Mouse (Mus musculus): Measurements from ENCODE around the gene Twnk. TPM values are rescaled to one million over a fixed set of nuclear protein-coding genes. Genes with fewer than 3 reads are reported as not detected.
A peak's percentile ranks its signal among the peaks of the same experiment; 100 is the strongest.
"Not testable (repeated sequence)": the region's sequence is repeated elsewhere in the genome, so short reads cannot be mapped to it uniquely, and the experiment has no call there.

Gene Twnk
- polyA plus RNA-seq, 1 experiment from 2014 or later, result 7.9 TPM

GRCm38 (mm10) chr19:45030746-45031693, 25.6 kb downstream of the Twnk start:
- Histone ChIP-seq H3K4me3 (ENCODE audit: low read depth, low read length) (no peak overlapping the region; the same call in 1 of the 2 replicates), H3K4me1 (replicated peaks; ENCODE audit: control insufficient read depth, insufficient read depth) (peaks cover 10% of the 10 kb centered on the region), H3K27ac (replicated peaks) (peak overlapping the region; percentile 78), H3K36me3 (ENCODE audit: control insufficient read depth, insufficient read depth, low read length) (peaks cover 11% of the 10 kb centered on the region), H3K4me2 (replicated peaks; ENCODE audit: low read depth) (peak overlapping the region; percentile 48), H3K9me3 (ENCODE audit: control insufficient read depth, low read length) (no peaks in the 10 kb centered on the region), H3K9ac (ENCODE audit: low read length) (0 out of 2 replicates have a peak overlapping the region, but pooled peaks have one; percentile 13), H3K27me3 (ENCODE audit: control insufficient read depth, insufficient read depth, low read length) (no peaks in the 10 kb centered on the region)
- WGBS, result 37% methylated on average over 20 of the region's 20 CpGs
- ATAC-seq (ENCODE audit: low FRiP score, low TSS enrichment) (peak; percentile 24; the same call in 1 of the 2 replicates), DNase-seq (ENCODE audit: low spot score) (peak; percentile 80)
- TF ChIP-seq EP300 (optimal IDR thresholded peaks at IDR 0.05) (no peak), CTCF (IDR thresholded peaks at IDR 0.05; ENCODE audit: low read depth) (peak; percentile 95)

GRCm38 (mm10) chr19:45031780-45032179, 26.3 kb downstream of the Twnk start:
- 0 out of 2 replicates have a peak overlapping the region, but pooled peaks have one; percentile 13 for H3K9ac ChIP-seq (ENCODE audit: low read length)
- peak; percentile 89 for DNase-seq (ENCODE audit: low spot score)
- no peak overlapping the region for H3K4me3 ChIP-seq (ENCODE audit: low read depth, low read length)
- H3K4me1 ChIP-seq (replicated peaks; ENCODE audit: control insufficient read depth, insufficient read depth), result peaks cover 10% of the 10 kb centered on the region
- H3K27me3 ChIP-seq (ENCODE audit: control insufficient read depth, insufficient read depth, low read length), result no peaks in the 10 kb centered on the region
- 0 out of 2 replicates have a peak overlapping the region, but pooled peaks have one; percentile 20 for H3K4me2 ChIP-seq (replicated peaks; ENCODE audit: low read depth)
- peak; percentile 85 for ATAC-seq (ENCODE audit: low FRiP score, low TSS enrichment)
- peaks cover 5% of the 10 kb centered on the region for H3K36me3 ChIP-seq (ENCODE audit: control insufficient read depth, insufficient read depth, low read length)
- no peaks in the 10 kb centered on the region for H3K9me3 ChIP-seq (ENCODE audit: control insufficient read depth, low read length)
- WGBS, result 5% methylated on average over 4 of the region's 4 CpGs
- peak overlapping the region; percentile 78 for H3K27ac ChIP-seq (replicated peaks)
- peak; percentile 90 for TF ChIP-seq CTCF (IDR thresholded peaks at IDR 0.05; ENCODE audit: low read depth)
- no peak for TF ChIP-seq EP300 (optimal IDR thresholded peaks at IDR 0.05)

- H3K4me2 ChIP-seq (replicated peaks; ENCODE audit: low read depth), result no peak overlapping the region
- H3K27me3 ChIP-seq (ENCODE audit: control insufficient read depth, insufficient read depth, low read length), result no peaks in the 10 kb centered on the region
- WGBS, result 53% methylated on average over 17 of the region's 17 CpGs
- TF ChIP-seq EP300 (optimal IDR thresholded peaks at IDR 0.05), result no peak
- TF ChIP-seq CTCF (IDR thresholded peaks at IDR 0.05; ENCODE audit: low read depth), result peak; percentile 72
- no peaks in the 10 kb centered on the region for H3K36me3 ChIP-seq (ENCODE audit: control insufficient read depth, insufficient read depth, low read length)
- H3K27ac ChIP-seq (replicated peaks), result no peak overlapping the region
- no peaks in the 10 kb centered on the region for H3K9me3 ChIP-seq (ENCODE audit: control insufficient read depth, low read length)
- H3K9ac ChIP-seq (ENCODE audit: low read length), result no peak overlapping the region
- ATAC-seq (ENCODE audit: low FRiP score, low TSS enrichment), result peak; percentile 24; the same call in 1 of the 2 replicates
- H3K4me3 ChIP-seq (ENCODE audit: low read depth, low read length), result no peak overlapping the region
- peak; percentile 48 for DNase-seq (ENCODE audit: low spot score)
- peaks cover 10% of the 10 kb centered on the region for H3K4me1 ChIP-seq (replicated peaks; ENCODE audit: control insufficient read depth, insufficient read depth)
Observed at GRCm38 (mm10) chr19:45032570-45033332, 27.3 kb downstream of the Twnk start.

- TF ChIP-seq CTCF (IDR thresholded peaks at IDR 0.05; ENCODE audit: low read depth), result peak; percentile 79
- no peak for TF ChIP-seq EP300 (optimal IDR thresholded peaks at IDR 0.05)
- DNase-seq (ENCODE audit: low spot score) (peak; percentile 78), ATAC-seq (ENCODE audit: low FRiP score, low TSS enrichment) (peak; percentile 14; the same call in 1 of the 2 replicates)
- H3K4me3 ChIP-seq (ENCODE audit: low read depth, low read length), result no peak overlapping the region
- H3K27ac ChIP-seq (replicated peaks), result no peak overlapping the region
- no peaks in the 10 kb centered on the region for H3K9me3 ChIP-seq (ENCODE audit: control insufficient read depth, low read length)
- no peak overlapping the region for H3K4me2 ChIP-seq (replicated peaks; ENCODE audit: low read depth)
- no peaks in the 10 kb centered on the region for H3K27me3 ChIP-seq (ENCODE audit: control insufficient read depth, insufficient read depth, low read length)
- H3K4me1 ChIP-seq (replicated peaks; ENCODE audit: control insufficient read depth, insufficient read depth), result no peaks in the 10 kb centered on the region; the same call in 1 of the 2 replicates
- H3K9ac ChIP-seq (ENCODE audit: low read length), result no peak overlapping the region
- no peaks in the 10 kb centered on the region for H3K36me3 ChIP-seq (ENCODE audit: control insufficient read depth, insufficient read depth, low read length)
- WGBS, result 36% methylated on average over 16 of the region's 16 CpGs
Observed at GRCm38 (mm10) chr19:45036867-45037266, 31.4 kb downstream of the Twnk start.

- not testable (repeated sequence) for H3K4me2 ChIP-seq (replicated peaks; ENCODE audit: low read depth); H3K4me1 ChIP-seq (replicated peaks; ENCODE audit: control insufficient read depth, insufficient read depth); ATAC-seq (ENCODE audit: low FRiP score, low TSS enrichment); H3K27ac ChIP-seq (replicated peaks); H3K27me3 ChIP-seq (ENCODE audit: control insufficient read depth, insufficient read depth, low read length); H3K36me3 ChIP-seq (ENCODE audit: control insufficient read depth, insufficient read depth, low read length); H3K9ac ChIP-seq (ENCODE audit: low read length); DNase-seq (ENCODE audit: low spot score); H3K9me3 ChIP-seq (ENCODE audit: control insufficient read depth, low read length); H3K4me3 ChIP-seq (ENCODE audit: low read depth, low read length)
- WGBS, result 83% methylated on average over 7 of the region's 7 CpGs
Observed at GRCm38 (mm10) chr19:45038198-45038597, 32.7 kb downstream of the Twnk start.
